Mouse (Mus musculus): Measurements from ENCODE around the gene BC067074. TPM values are rescaled to one million over a fixed set of nuclear protein-coding genes. Genes with fewer than 3 reads are reported as not detected.

Gene BC067074
- total RNA-seq, 2 experiments from 2014 or later = 1.2 to 2.4 TPM

Other genes with a start within 250 kb of the BC067074 start
- gene Gpx8, start 246.7 kb upstream of the BC067074 start, total RNA-seq (2021) = 10 to 100 TPM; 12.1 to 18.4 TPM
- not detected for gene Gzma, start 192.2 kb upstream of the BC067074 start, total RNA-seq (2021)
- gene Esm1, start 83.5 kb upstream of the BC067074 start, total RNA-seq (2021) = under 1 TPM; 0.24 to 0.46 TPM
- gene Gzmk, start 67.3 kb upstream of the BC067074 start, total RNA-seq (2021) = not detected